Mouse (Mus musculus) brain, adult 2 months (tissue): Measurements from ENCODE around the gene Vps9d1.
A peak's percentile ranks its signal among the peaks of the same experiment; 100 is the strongest.
"Not testable (repeated sequence)": the region's sequence is repeated elsewhere in the genome, so short reads cannot be mapped to it uniquely, and the experiment has no call there.

Experiments used
- DNase-seq: peaks from one replicate; pipeline ENCODE4 v3.0.0; 2011; ENCODE audit warnings: low read depth, low spot score

Gene Vps9d1

DNA sequence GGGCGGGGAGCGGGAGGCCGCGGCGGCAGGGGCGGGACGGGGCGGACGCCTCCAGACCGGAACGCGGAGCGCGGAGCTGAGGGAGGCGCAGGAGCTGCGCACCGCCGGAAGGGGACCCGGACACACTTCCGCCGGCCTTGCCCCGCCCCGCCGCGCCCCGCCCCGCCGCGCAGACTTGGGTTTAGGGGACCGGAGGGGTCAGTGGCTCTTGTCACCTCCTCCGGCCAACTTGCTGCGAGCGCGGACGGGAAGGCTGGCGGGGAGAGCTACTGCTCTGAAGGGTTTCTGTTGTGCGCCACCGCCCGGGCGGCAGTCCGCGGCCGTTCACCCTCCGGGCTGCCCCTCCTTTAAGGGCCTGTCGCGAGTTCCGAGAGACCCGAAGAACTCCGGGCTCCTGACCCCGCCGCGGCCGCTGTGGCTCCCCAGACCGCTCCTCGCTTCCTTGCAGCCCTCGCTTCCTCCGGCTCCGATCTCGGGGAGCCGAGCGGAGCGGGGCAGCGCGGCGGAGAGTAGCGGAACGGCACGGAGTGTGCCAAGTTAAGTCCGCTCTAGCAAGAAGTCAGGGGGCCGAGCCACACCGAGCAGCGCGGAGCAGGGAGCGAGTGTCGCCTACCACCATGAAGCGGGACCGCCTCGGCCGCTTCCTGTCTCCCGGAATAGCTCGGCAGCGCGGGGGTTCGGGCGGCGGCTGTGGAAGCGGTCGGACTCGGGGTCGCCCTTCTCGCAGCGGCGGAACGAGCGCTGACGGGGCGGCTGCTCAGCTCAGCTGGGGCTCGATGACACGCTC lies at the start of gene Vps9d1, which contains the start of gene Zfp276:
TSS of gene Vps9d1 (minus strand) at position 250 of the 787 bp plus-strand sequence.
TSS of gene Zfp276 (plus strand) at position 97 of the 787 bp plus-strand sequence.
- peak; percentile 93 for DNase-seq

DNA sequence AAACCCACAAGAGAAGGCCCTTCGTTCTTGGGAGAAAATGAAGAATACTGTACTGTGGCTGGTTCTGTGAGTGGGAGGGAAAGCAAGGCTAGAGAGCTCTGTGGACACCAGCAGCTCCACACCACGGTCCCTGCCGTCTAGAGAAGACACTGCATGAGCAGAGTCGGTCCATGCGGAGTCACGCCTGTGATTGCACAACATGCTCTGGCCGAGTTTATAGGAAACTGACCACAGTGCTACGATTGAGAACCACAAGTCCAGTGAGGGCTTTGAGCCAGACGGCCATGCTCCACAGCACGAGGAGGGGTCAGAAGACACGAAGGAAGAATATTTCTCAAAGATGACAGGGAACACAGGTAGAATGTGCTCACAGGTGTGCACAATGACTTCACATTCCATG lies 44.2 kb upstream of the Vps9d1 start:
- DNase-seq: no peak

DNA sequence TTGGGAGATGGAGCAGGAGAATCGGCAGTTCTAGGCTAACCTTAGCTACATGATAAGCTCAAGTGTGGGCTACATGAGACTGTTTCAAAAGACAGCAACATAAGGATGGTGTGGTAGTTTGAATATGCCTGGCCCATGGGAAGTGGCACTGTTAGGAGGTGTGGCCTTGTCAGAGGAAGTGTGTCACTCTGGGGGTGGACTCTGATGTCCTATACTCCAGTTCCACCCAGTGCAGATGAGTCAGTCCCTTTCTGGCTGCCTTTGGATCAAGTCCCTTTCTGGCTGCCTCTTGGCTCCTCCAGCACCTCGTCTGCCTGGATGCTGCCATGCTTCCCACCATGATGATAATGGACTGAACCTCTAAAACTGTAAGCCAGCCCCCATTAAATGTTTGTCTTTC lies 38.6 kb upstream of the Vps9d1 start:
- no peak for DNase-seq

DNA sequence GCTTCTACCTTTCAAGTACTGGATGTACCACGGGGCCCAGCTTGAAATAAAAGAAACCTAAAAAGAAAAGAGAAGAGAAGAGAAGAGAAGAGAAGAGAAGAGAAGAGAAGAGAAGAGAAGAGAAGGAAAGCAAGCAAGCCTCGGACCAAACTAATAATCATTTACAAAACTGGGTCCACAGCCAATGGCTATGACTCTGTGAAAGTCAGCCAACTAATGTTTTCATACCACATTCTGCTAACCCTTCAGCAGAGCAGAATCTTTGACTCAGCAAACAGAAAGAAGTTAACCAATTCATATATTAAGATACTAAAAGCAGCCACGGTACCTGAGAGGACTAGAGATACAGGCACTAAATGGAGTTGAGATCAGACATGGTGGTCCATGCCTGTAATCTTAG lies 38.1 kb upstream of the Vps9d1 start:
- DNase-seq: no peak

DNA sequence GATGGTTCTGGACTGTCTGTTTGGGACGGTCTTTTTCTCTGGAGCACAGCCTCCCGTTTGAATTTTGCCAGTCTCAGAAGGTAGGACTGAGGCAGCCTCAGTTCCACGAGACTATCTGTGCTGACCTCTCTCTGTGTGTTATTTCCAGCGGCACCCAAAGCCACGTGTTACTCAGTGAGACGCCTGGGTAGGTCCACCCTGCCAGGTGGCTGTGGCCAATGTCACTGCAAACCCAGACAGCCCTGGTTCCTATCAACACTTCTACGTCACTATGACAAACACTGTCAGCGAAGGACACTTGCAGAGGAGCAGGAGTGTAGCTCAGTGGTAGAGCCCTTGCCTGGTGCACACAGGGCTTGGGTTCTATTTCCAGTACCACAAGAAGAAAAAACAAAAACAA lies 37.6 kb upstream of the Vps9d1 start:
- DNase-seq: no peak

DNA sequence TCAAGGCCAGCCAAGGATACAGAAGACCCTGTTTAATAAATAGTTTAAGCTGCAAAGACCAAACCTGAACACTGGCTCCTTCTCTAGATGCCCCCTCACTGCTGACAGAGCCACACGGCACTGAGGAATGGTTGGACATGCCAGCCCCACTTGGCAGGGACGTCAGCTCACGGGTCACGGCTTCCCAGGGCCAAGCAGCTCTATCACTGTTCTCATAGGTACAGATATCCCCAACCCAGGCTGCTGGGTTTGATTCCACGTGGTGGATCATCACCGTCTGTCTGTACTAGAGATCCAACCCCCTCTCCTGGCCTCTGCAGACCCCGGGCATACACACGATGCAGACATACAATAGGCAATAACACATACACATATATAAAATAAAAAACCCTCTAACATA lies 36.5 kb upstream of the Vps9d1 start:
- no peak for DNase-seq

DNA sequence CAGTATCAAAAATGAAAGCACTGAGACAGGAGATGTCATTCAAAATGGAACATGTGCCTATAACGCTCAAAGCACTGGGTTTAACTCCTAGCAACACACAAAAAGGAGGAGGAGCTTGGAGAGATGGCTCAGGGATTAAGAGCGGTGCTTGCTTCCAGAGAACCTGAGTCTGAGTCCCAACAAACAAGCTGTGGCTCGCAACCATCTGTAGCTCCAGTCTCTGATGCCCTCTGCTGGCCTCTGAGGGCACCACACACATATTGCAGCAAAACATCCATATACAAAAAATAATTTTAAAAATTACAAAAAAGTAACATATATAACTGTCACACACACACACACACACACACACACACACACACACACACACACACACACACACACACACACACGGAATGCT lies 36.0 kb upstream of the Vps9d1 start:
- peak; percentile 27 for DNase-seq

DNA sequence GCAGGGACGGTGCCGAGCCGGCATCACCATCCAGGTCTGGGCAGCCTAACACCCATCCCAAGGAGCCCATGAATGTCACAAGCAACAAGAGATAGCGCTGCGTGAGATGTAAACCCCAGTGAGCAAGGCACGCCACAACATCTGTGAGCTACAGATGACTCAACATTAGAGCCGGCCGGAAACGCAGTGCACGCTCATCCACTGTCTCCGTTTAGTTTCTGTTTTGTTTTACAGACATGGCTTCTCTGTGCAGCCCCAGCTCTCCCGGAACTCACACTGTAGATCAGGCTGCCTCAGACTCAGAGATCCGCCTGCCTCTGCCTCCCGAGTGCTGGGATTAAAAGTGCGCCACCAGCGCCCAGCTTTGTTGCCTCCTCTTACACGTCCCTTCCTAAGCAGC lies 33.2 kb upstream of the Vps9d1 start:
- DNase-seq: no peak

DNA sequence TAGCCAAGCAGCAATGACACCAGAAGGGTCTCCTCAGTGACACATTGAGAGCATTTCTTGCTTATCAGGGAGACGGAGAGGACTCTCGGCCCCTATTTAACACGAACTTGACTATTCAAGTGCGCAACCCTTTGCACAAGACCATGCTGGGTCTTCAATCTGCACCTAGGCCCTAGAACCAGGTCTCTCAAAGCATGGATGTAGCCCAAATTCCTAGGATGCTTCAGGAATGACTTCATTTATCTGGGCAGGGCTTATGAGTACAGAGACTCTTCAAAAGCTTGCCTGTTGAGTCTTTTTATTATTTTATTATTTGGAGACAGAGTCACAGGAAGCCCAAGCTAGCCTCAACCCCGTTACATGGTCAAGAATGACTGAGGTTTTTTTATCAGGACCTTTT lies 30.3 kb upstream of the Vps9d1 start:
- no peak for DNase-seq

DNA sequence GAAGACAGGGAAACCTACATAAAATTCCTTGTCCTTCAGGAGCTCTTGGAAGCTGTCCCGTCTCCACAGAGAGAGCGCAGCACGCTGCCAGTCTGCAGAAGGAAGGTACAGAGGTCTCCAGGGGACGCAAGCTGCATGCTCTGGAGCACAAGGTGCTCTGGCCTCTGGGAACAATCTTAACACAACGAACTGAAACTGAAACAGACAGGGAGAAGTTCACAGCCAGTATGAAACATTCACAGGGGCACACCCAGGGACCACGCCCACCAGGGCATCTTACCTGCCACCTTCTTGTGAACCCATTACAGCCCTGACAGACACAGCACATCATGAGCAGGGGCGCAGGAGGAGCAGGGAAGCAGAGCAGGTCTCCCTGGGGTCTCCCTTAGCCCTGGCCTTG lies 29.8 kb upstream of the Vps9d1 start:
- no peak for DNase-seq

DNA sequence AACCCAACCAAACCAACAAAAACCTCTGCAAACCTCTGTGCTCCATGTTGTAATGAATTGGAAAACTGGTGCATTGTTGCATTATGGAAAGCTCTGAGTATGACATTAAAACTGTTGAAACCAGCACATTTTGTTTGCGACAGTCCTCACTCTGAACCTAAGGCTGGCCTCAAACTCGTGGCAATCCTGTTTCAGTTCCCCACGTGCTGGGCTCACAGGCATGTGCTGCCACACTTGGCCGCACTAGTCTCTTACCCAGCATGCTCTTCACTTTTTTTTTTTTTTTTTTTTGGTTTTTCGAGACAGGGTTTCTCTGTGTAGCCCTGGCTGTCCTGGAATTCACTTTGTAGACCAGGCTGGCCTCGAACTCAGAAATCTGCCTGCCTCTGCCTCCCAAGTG lies 28.8 kb upstream of the Vps9d1 start:
- DNase-seq: not testable (repeated sequence)

DNA sequence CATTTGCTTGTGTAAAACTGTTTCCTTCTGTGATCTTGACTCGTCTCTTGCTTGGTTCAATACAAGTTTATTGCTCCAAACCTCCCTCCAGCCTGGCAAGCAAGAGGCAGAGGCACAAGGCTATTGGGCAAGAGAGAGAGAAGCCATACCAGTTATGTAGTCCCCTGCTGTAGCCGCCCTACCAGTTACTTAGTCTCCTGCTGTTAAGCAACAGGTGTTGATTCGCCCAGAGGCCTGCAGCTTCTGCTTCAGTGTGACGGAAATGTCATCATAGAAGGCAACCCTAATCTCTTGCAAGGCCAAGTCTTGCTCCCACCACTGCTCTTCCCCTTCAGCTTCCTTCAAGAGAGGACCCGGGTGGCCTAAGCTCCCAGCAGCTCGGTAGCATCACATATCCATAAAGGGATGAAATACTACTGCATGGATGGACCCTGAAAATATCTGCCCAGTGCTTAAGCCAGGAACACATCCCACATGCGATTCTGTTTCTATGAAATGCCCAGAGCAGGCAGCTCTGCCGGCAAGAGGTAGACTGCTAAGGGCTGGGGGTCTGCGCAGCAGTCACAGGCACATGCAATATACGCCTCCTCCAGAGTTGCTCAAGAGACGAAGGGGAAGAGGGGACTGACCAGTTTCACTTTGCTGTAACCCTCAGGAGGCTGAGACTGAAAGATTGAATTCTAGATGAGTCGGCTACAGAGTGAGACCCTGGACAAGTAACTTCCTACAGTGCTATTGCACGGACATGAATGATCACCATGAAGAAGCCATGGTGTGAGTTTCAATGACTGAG lies 26.4 kb upstream of the Vps9d1 start:
- no peak for DNase-seq

DNA sequence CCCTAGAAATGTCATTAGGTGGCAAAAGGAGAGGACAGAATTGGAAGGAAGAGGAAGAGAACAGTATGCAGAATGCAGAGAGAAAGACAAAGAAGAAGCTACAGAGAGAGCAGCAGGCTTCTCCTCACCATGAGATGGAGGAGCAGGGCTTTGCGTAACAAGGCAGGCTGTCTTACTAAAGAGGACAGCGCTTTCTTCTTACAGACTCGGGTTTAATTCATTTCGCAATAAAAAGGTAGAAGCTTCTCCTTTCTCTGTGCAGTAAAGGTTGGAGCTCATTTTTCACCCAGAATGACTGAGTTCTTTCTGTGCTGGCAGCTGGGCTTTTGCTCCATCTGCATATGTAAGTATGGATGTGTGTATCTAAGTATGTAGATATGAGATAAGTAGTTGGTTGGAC lies 25.7 kb upstream of the Vps9d1 start:
- DNase-seq: no peak

DNA sequence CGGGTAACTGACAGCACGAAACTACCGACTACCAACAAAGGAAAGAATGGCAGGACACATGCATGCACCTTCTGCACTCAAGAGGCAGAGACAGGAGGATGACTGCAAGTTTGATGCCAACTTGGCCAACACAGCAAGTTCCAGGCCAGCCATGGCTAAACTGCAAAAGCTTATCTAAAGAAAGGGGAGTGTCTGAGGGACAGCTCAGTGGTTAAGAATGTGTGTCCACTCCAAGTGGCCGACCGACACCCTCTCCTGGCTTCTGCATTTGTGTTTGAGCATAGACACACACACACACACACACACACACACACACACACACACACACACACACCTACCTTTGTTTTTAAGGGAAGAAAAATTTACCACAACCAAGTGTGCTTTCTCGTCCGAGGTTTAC lies 24.3 kb upstream of the Vps9d1 start:
- DNase-seq: no peak

DNA sequence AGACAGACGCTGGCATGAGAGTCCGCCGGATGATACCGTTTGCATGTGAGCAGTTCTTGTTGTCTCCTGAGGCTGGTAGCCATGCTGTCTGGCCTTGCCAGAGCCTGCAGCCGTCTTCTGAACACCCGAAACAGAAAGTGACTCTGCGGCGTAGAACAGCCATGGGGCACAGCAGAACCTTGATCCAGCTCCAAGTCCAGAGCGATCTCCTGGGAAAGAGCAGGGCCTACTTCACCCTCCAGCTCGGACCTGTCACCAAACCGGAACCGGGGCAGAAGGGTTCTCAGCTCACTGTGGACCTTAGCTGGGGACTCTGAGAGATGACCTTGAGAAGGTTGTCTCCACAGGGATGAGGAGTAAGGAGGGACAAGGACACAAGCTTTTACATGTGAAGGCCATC lies 20.9 kb upstream of the Vps9d1 start:
- no peak for DNase-seq

DNA sequence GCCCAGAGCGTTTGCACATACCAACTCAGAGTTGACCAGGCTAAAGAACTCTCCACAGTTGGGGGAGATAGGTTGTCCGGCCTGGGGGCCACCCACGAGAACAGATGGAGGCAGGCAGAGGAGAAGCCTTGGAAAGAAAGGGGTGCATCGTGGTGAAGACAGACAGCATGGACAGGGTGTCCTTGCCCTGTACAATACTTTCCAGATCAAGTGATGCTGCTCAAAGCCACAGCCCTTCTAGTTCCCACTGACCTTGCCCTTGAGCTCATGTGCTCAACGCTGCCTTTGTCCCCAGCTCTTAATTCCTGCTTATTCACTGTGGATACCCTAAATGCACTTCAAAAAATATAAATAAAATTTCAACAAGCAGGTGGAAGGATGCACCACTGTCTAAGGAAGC lies 20.3 kb upstream of the Vps9d1 start:
- no peak for DNase-seq

DNA sequence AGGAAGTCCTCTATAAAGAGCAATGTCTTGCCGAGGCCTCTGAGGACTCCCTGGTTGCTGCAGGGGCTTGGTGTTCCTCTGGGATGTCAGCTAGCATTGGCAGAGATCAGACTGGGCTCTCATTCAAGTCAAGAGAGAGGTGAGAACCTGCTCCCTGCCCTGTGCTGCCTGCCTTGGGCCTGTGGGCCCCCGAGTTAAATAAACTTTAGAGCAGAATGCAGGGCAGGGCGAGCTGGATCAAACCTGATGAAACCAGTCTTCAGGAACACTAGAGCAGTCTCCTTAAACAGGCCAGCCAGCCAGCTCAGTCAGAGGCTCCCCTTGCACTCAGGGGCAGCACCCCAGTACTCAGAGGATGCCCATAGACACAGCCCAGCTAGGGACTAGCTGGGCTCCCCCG lies 17.8 kb upstream of the Vps9d1 start:
- no peak for DNase-seq

DNA sequence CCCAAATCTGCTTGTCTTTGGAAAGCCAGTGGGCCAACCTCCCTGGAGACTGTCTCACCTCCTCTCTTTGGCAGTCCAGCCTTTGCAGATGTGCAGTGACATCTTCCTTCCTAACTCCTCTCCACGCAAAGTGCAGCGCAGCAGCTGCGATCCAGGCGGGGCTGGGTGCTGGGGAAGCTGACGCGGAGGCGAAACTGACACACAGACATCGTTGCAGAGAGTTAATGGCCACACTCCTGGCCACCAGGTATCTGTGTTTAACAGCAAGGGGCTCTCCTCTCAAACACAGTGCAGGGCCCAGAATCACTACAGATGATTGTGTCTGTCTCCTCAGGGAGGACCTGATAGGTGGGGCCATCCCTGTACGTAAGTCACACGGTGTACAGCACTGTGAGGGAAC lies 17.0 kb upstream of the Vps9d1 start:
- DNase-seq: no peak

DNA sequence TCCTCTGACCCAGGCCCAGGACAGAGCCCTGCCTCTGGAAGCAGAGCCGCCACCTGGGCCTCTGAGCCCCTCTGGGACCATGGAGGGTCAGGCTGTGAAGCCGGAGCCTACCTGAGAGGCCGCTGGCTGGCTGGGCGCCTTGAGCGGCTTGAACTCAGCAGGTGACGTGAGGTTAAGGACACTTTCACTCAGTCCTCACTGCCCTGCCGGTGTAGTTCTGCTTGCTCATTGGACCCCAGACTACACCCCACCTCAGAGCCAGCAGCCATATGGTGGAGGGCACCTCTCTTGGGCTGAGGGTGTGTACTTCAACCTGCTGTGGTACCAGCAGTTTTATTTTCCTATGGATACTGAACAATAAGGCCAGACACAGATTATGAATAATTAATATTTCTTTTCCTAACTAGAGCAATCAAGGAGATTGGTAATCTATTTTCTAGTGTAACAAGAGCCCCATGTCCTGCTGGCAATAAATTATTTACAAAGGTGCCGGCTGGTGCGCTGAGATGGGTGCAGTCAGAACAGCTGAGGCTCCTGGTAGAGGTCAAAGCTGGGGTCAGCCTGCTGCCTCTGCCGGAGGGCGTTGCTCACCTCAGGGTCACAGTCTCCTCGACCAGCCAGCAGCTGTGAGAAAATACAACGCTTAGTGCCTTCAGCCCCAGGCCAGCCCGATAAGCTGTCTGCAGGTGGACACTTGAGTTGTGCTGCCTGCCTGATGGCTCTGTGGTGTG lies 13.9 kb upstream of the Vps9d1 start:
- no peak for DNase-seq

DNA sequence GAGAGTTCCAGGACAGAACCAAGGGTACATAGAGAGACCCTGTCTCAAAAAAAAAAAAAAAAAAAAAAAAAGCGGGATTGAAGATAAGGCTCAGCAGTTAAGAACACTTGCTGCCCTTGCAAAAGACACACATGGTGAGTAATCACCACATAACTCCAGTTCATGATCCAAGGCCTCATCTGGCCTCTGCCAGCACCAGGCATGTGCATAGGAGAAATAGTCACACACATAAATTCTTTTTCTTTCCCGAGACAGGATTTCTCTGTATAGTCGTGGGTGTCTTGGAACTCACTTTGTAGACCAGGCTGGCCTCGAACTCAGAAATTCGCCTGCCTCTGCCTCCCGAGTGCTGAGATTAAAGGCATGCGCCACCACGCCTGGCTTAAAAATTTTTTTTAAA lies 3.4 kb upstream of the Vps9d1 start:
- DNase-seq: not testable (repeated sequence)

DNA sequence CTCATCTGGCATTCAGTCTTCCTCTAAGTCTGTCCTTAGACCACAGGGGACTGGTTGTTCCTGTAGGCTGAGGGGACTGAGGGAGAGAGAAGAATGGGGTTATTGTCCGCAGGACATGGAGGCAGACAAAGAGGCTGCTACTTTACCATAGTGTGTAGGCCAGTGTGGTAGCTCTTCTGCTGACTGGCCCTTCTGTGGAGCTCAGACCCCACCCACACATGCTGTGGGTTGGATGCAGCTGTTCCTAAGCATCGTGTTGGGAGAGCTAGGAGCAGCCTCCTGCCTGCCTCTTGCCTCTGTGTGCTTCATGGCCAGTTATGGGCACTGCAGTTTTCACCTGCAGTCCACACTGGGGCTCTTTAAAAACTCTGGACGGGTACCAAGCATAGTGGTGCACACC lies 3.0 kb upstream of the Vps9d1 start:
- peak; percentile 93 for DNase-seq

DNA sequence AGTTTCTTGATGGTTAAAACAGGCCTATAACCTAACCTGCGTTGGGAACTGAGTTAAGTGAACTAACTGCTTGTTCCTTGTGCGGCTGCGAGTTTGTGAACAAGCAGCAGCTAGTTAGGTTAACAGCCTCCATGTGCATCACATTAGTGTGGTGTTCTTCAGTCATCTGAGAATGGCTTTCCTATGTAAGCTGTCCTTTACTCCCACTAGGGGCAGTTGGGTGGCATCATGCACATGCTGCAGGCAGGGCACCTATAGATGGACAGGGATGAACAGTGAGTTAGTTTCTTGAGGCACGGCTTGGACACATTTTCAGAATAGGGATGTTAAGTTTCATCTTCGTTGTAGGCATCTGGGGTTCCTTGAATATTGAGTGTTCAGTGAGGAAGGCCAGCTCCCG lies 1.0 kb upstream of the Vps9d1 start:
- no peak for DNase-seq
